Mouse (Mus musculus): ENCODE measurements around the gene Mmab. TPM values are rescaled to one million over a fixed set of nuclear protein-coding genes. Genes with fewer than 3 reads are reported as not detected.

The Mmab gene
- polyA plus RNA-seq, 1 experiment from 2014 or later = 31.8 TPM

GRCm38 (mm10) chr5:114407269-114407668 lies 36.6 kb downstream of the Mmab start:
- H3K4me1 ChIP-seq (ENCODE audit: control insufficient read depth, insufficient read depth, low read length) = no peaks in the 10 kb centered on the region
- H3K27me3 ChIP-seq (ENCODE audit: control insufficient read depth, insufficient read depth, low read length) = no peaks in the 10 kb centered on the region
- no peak overlapping the region for H3K4me3 ChIP-seq (ENCODE audit: low read depth, low read length)
- H3K36me3 ChIP-seq (ENCODE audit: control insufficient read depth, insufficient read depth, low read length) = peaks cover 90% of the 10 kb centered on the region
- H3K4me2 ChIP-seq (ENCODE audit: low read depth, low read length) = no peak overlapping the region
- no peaks in the 10 kb centered on the region for H3K9me3 ChIP-seq (ENCODE audit: control insufficient read depth, low read length)
- no peak overlapping the region for H3K9ac ChIP-seq (replicated peaks; ENCODE audit: low read depth, low read length)
- no peak for ATAC-seq (ENCODE audit: low read depth)
- no peak overlapping the region for H3K27ac ChIP-seq (ENCODE audit: low read depth, low read length)
- WGBS = 78% methylated on average over 10 of the region's 10 CpGs

GRCm38 (mm10) chr5:114406592-114406991 lies 37.3 kb downstream of the Mmab start:
- Histone ChIP-seq H3K4me2 (ENCODE audit: low read depth, low read length) (no peak overlapping the region), H3K9me3 (ENCODE audit: control insufficient read depth, low read length) (no peaks in the 10 kb centered on the region), H3K27me3 (ENCODE audit: control insufficient read depth, insufficient read depth, low read length) (no peaks in the 10 kb centered on the region), H3K4me1 (ENCODE audit: control insufficient read depth, insufficient read depth, low read length) (no peaks in the 10 kb centered on the region), H3K36me3 (ENCODE audit: control insufficient read depth, insufficient read depth, low read length) (peaks cover 88% of the 10 kb centered on the region), H3K4me3 (ENCODE audit: low read depth, low read length) (no peak overlapping the region), H3K27ac (ENCODE audit: low read depth, low read length) (no peak overlapping the region), H3K9ac (replicated peaks; ENCODE audit: low read depth, low read length) (no peak overlapping the region)
- 94% methylated on average over 14 of the region's 14 CpGs for WGBS
- ATAC-seq (ENCODE audit: low read depth) = no peak

- WGBS = 87% methylated on average over 9 of the region's 9 CpGs
- Histone ChIP-seq H3K27me3 (ENCODE audit: control insufficient read depth, insufficient read depth, low read length) (no peaks in the 10 kb centered on the region), H3K4me3 (ENCODE audit: low read depth, low read length) (no peak overlapping the region), H3K4me1 (ENCODE audit: control insufficient read depth, insufficient read depth, low read length) (no peaks in the 10 kb centered on the region), H3K4me2 (ENCODE audit: low read depth, low read length) (no peak overlapping the region), H3K36me3 (ENCODE audit: control insufficient read depth, insufficient read depth, low read length) (peaks cover 69% of the 10 kb centered on the region), H3K9ac (replicated peaks; ENCODE audit: low read depth, low read length) (no peak overlapping the region), H3K9me3 (ENCODE audit: control insufficient read depth, low read length) (no peaks in the 10 kb centered on the region), H3K27ac (ENCODE audit: low read depth, low read length) (no peak overlapping the region)
- ATAC-seq (ENCODE audit: low read depth) = no peak
These were observed 50.7 kb downstream of the Mmab start for GRCm38 (mm10) chr5:114393169-114393568.

GRCm38 (mm10) chr5:114384448-114384847 lies 59.4 kb downstream of the Mmab start:
- no peak for ATAC-seq (ENCODE audit: low read depth)
- peaks cover 10% of the 10 kb centered on the region for H3K4me1 ChIP-seq (ENCODE audit: control insufficient read depth, insufficient read depth, low read length)
- no peaks in the 10 kb centered on the region for H3K9me3 ChIP-seq (ENCODE audit: control insufficient read depth, low read length)
- H3K27ac ChIP-seq (ENCODE audit: low read depth, low read length) = no peak overlapping the region
- 90% methylated on average over 8 of the region's 8 CpGs for WGBS
- no peak overlapping the region for H3K4me3 ChIP-seq (ENCODE audit: low read depth, low read length)
- H3K27me3 ChIP-seq (ENCODE audit: control insufficient read depth, insufficient read depth, low read length) = no peaks in the 10 kb centered on the region
- no peak overlapping the region for H3K9ac ChIP-seq (replicated peaks; ENCODE audit: low read depth, low read length)
- peaks cover 40% of the 10 kb centered on the region for H3K36me3 ChIP-seq (ENCODE audit: control insufficient read depth, insufficient read depth, low read length)
- H3K4me2 ChIP-seq (ENCODE audit: low read depth, low read length) = no peak overlapping the region

- no peaks in the 10 kb centered on the region for H3K9me3 ChIP-seq (ENCODE audit: control insufficient read depth, low read length)
- peaks cover 21% of the 10 kb centered on the region for H3K4me1 ChIP-seq (ENCODE audit: control insufficient read depth, insufficient read depth, low read length)
- no peak overlapping the region for H3K27ac ChIP-seq (ENCODE audit: low read depth, low read length)
- no peaks in the 10 kb centered on the region for H3K27me3 ChIP-seq (ENCODE audit: control insufficient read depth, insufficient read depth, low read length)
- no peak overlapping the region for H3K4me3 ChIP-seq (ENCODE audit: low read depth, low read length)
- no peak overlapping the region for H3K9ac ChIP-seq (replicated peaks; ENCODE audit: low read depth, low read length)
- 83% methylated on average over 9 of the region's 9 CpGs for WGBS
- ATAC-seq (ENCODE audit: low read depth) = no peak
- no peak overlapping the region for H3K4me2 ChIP-seq (ENCODE audit: low read depth, low read length)
- H3K36me3 ChIP-seq (ENCODE audit: control insufficient read depth, insufficient read depth, low read length) = peaks cover 30% of the 10 kb centered on the region
These were observed 60.5 kb downstream of the Mmab start for GRCm38 (mm10) chr5:114383184-114383904.

Small RNAs within 50 kb of the gene (microRNA-seq; reads per million reads assigned to microRNA genes)
- not detected for gene Mir7027

Other genes starting within 250 kb of the Mmab start
- not detected in 2 replicates for gene Foxn4, start 170.3 kb downstream of the Mmab start, polyA plus RNA-seq (2014; fragmentation: Nextera tagmentation; extraction: Ambion mirVana)
- gene Myo1h, start 154.9 kb downstream of the Mmab start, polyA plus RNA-seq (2014; fragmentation: Nextera tagmentation; extraction: Ambion mirVana) = 0.75 and 0.88 TPM in 2 replicates
- gene Kctd10, start 63.6 kb downstream of the Mmab start, polyA plus RNA-seq (2014; fragmentation: Nextera tagmentation; extraction: Ambion mirVana) = 42.4 and 65.1 TPM in 2 replicates
- 46.7 and 53.3 TPM in 2 replicates for gene Ube3b, start 63.5 kb downstream of the Mmab start, polyA plus RNA-seq (2014; fragmentation: Nextera tagmentation; extraction: Ambion mirVana)
- gene Mvk, start 209 bp upstream of the Mmab start, polyA plus RNA-seq (2014; fragmentation: Nextera tagmentation; extraction: Ambion mirVana) = 71.9 and 78.7 TPM in 2 replicates
- 5.3 and 7.0 TPM in 2 replicates for gene Fam222a, start 124.0 kb upstream of the Mmab start, polyA plus RNA-seq (2014; fragmentation: Nextera tagmentation; extraction: Ambion mirVana)
- gene Trpv4, start 214.4 kb upstream of the Mmab start, polyA plus RNA-seq (2014; fragmentation: Nextera tagmentation; extraction: Ambion mirVana) = 0.39 and 0.59 TPM in 2 replicates
- 26.9 and 30.8 TPM in 2 replicates for gene Gltp, start 246.9 kb upstream of the Mmab start, polyA plus RNA-seq (2014; fragmentation: Nextera tagmentation; extraction: Ambion mirVana)